Mouse (Mus musculus): ENCODE measurements around the gene Zar1l. TPM values are rescaled to one million over a fixed set of nuclear protein-coding genes. Genes with fewer than 3 reads are reported as not detected.

Gene Zar1l
- total RNA-seq, 2 experiments from 2014 or later: not detected

DNA sequence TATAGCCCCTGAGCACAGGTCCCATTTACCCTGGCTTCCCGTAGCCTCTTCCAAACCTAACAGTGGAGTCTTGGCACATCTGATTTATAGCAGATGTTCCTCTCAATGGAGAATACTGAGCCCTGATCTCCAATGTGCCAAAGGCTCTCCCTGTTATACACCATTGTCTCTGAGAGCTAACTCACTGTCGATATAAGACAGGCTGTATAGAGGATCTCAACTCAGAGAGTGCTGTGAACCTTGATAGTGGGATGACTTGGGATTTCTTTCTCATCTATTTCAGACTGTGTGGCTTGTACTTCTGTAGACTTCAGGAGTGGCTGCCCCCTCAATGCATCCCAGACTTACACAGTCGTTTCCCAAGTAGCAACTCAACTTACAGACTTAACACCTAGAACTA is 27.7 kb downstream of the Zar1l start:
- intact Hi-C loops (cut with DNase I): no loop called here
- no peak for DNase-seq

DNA sequence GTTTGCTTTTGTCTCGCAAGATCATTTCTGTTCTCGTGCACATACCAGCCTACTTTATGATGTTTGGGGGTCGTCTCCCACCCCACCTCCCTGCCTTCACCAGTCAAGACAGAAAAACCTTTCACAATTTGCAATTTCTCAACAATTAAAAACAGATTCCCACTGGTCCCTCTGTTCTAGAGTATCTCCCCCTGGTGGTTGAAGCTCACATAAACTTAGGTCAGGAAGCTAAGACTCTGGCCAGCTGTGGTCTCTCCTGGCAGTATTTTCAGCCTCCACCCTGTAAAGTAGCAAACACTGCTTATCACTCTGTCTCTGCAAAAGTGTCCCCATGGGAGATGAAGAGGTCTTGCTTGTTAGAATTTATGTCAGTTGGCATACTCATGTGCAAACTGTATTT is 32.8 kb downstream of the Zar1l start:
- intact Hi-C loops (cut with DNase I): loop anchor here (2.0 kb wide), 2 partner anchors 26 to 44 kb away; no protein-coding TSS in a partner anchor
- DNase-seq: peak; percentile 31 to 46

- DNase-seq: no peak
These were observed 39.4 kb downstream of the Zar1l start for GRCm38 (mm10) chr5:150478612-150479011.

GRCm38 (mm10) chr5:150477364-150477763 is 40.6 kb downstream of the Zar1l start:
- intact Hi-C loops (cut with DNase I): no loop called here
- no peak for DNase-seq

More at GRCm38 (mm10) chr5:150478612-150479011, 39.4 kb downstream of the Zar1l start:
- intact Hi-C loops (cut with DNase I): no loop called here

DNA sequence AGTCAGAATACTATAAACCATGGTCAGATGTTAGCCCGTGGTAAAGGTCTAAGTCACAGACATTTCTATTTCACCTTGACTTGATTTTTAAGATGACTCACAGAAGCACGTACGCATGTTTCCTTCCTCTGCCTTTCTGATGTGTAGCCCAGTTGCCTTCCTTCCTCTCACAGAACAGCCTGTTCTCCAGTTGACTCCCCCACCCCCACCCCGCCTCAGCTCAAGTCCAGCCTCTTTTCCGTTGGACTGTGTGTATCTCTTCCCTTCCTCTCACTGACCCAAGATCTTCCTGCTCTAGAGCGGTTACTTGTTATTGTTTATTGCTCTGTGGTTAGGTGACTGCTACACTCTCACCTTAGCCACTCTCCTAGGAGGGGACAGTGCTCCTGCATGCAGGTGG is 49.5 kb downstream of the Zar1l start:
- peak in 1 of 2 experiments; percentile 31 for DNase-seq
- intact Hi-C loops (cut with DNase I): no loop called here

- peak; percentile 87 for DNase-seq
- intact Hi-C loops (cut with DNase I): no loop called here
These were observed 51.8 kb downstream of the Zar1l start for GRCm38 (mm10) chr5:150466132-150466531.

GRCm38 (mm10) chr5:150465218-150465617 is 52.7 kb downstream of the Zar1l start:
- intact Hi-C loops (cut with DNase I): no loop called here
- DNase-seq: peak in 1 of 2 experiments; percentile 21

DNA sequence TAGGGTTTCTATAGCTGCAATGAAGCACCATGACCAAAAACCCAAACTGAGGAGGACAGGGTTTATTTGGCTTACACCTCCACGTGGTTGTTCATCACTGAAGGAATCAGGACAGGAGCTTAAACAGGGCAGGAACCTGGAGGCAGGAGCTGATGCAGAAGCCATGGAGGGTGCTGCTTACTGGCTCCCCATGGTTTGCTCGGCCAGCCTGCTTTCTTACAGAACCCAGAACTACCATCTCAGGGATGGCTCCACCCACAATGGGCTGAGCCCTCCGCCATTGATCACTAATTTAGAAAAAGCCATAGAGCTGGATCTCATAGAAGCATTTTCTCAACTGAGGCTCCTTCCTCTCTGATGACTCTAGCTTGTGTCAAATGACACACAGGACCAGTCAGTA is 53.2 kb downstream of the Zar1l start:
- intact Hi-C loops (cut with DNase I): no loop called here
- no peak for DNase-seq

GRCm38 (mm10) chr5:150459801-150460200 is 58.2 kb downstream of the Zar1l start:
- no peak for DNase-seq
- intact Hi-C loops (cut with DNase I): loop anchor here (2.0 kb wide), 1 partner anchor 25 kb away; no protein-coding TSS in a partner anchor

DNA sequence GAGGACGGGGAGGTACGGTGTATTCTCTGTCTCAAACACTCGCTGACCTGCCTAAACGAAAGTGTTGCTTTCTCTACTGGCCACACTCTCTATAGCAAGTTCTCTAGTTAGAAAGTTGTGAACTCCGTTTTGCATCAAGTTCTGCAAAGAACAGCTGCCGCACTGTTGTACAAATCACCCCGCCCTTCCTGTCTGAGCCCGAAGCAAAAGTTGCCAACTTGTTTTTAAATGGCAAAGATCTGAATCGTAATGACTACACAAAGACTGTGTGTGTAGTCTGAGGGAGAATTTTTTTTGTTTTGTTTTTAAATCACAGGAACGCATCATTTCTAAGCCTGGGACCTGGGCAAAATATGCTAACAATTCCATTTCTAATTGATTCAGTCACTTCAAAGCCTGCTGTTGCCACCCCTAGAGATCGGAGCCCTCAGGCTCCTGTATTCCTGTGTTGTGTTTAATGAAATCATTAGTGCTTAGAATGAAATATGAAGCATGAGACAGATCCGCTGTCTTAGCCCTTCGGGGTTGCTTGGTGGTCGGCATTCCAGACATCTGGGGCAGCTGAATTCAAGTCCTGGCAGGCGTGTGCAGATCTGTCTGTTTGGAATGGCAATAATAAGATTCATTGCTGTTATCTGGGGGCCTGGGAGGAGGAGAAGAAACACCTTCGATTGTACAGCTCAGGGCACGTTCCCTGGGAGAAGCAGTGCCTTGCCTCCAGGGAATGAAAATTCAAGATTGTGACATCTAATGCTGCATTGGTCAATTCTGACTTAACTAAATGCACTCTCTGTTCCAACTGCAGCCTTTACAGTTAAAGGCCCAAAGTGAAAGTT is 59.8 kb downstream of the Zar1l start:
- intact Hi-C loops (cut with DNase I): loop anchor here (2.0 kb wide), 1 partner anchor 27 kb away; no protein-coding TSS in a partner anchor
- peak in 1 of 2 experiments; percentile 27 for DNase-seq

GRCm38 (mm10) chr5:150457165-150457903 is 60.6 kb downstream of the Zar1l start:
- peak; percentile 59 to 71 for DNase-seq
- intact Hi-C loops (cut with DNase I): no loop called here

Other genes starting within 250 kb of the Zar1l start
- gene Brca2, start 4.5 kb upstream of the Zar1l start, total RNA-seq (2021): 1 to 10 TPM; 2.6 to 3.4 TPM
- 1 to 10 TPM; 4.2 to 4.7 TPM for gene N4bp2l1, start 79.0 kb upstream of the Zar1l start, total RNA-seq (2021)
- 10 to 100 TPM; 40.9 to 45.6 TPM for gene N4bp2l2, start 148.0 kb upstream of the Zar1l start, total RNA-seq (2021)
- gene Pds5b, start 155.6 kb upstream of the Zar1l start, total RNA-seq (2021): 10 to 100 TPM; 17.0 to 17.1 TPM